Mouse (Mus musculus) thymus, adult 2 months (tissue): ENCODE measurements around the gene Fgf18. TPM values are rescaled to one million over a fixed set of nuclear protein-coding genes. Genes with fewer than 3 reads are reported as not detected.

Experiments used
- DNase-seq: peaks from one replicate; pipeline ENCODE4 v3.0.0; 2021
- H3K27ac ChIP-seq: fragments of 200-500 bp; 2 replicates; pipeline ENCODE4 v1.5.1; 2012; ENCODE audit warnings: low read length, control low read depth; ENCODE audit not compliant: control insufficient read depth, insufficient read depth
- H3K27me3 ChIP-seq: fragments of 200-500 bp; 2 replicates; pipeline ENCODE4 v1.6.1; 2012; ENCODE audit warnings: mild to moderate bottlenecking, low read length, moderate library complexity, mixed read lengths; ENCODE audit not compliant: control insufficient read depth, insufficient read depth
- H3K36me3 ChIP-seq: fragments of 200-500 bp; 2 replicates; pipeline ENCODE4 v1.6.1; 2012; ENCODE audit warnings: mild to moderate bottlenecking, low read length, moderate library complexity; ENCODE audit not compliant: control insufficient read depth, insufficient read depth
- H3K4me1 ChIP-seq: fragments of 200-500 bp; replicated peaks from 2 replicates; pipeline ENCODE4 v1.6.1; 2012; ENCODE audit warnings: low read length; ENCODE audit not compliant: control insufficient read depth, insufficient read depth
- H3K4me3 ChIP-seq: fragments of 200-500 bp; 2 replicates; pipeline ENCODE4 v1.5.1; 2012; ENCODE audit warnings: mild to moderate bottlenecking, low read length, control low read depth, moderate library complexity; ENCODE audit not compliant: control insufficient read depth, insufficient read depth
- CTCF ChIP-seq: fragments of 200-500 bp; IDR thresholded peaks from 2 replicates; pipeline ENCODE4 v1.5.1; 2012; ENCODE audit warnings: mild to moderate bottlenecking, control low read depth, low read length, moderate library complexity, borderline replicate concordance; ENCODE audit not compliant: control insufficient read depth, poor library complexity, insufficient read depth; ENCODE audit errors: extremely low read depth
- POLR2A ChIP-seq: fragments of 200-500 bp; IDR thresholded peaks from 2 replicates; pipeline ENCODE4 v1.6.1; 2012; ENCODE audit warnings: mild to moderate bottlenecking, low read length, control low read depth, moderate library complexity; ENCODE audit not compliant: control insufficient read depth, poor library complexity, insufficient read depth; ENCODE audit errors: extremely low read depth
- WGBS: fragments of 180-500 bp; shearing (Covaris S2); methylation state at CpG from one replicate; pipeline ENCODE4 v1.1.7; 2018; 5-methylcytosine and 5-hydroxymethylcytosine counted together
- polyA plus RNA-seq: library from polyadenylated mRNA; depleted of rRNA; stranded (reverse); fragments of >200 nt; gene quantifications from 2 replicates; pipeline ENCODE4 v1.2.3, GENCODE M21; 2012

The Fgf18 gene
- polyA plus RNA-seq, 1 experiment, result 0.15 TPM

DNA sequence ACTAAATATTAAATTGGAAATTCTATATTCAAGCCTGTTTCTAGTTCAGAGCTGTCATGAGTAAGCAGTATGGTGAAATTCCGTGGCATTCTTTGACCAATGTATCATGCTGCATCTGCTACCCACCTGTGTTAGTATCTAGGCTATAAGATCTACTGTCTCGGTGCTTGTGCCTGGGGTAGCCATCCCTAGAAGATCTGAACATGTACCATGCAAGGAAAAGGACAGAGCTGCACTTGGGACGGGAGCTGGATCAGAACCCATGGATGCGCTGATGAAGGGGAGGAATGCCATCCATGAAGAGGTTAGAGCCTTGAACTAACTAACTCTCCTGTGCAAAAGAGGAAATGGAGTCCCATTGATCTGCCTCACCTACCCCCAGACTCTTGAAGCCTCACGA lies 8.5 kb downstream of the Fgf18 start:
- no peak for TF ChIP-seq POLR2A
- no peak for TF ChIP-seq CTCF
- Histone ChIP-seq H3K27ac (no peak overlapping the region), H3K4me1 (no peaks in the 10 kb centered on the region), H3K27me3 (no peaks in the 10 kb centered on the region), H3K36me3 (no peaks in the 10 kb centered on the region), H3K4me3 (no peak overlapping the region)
- WGBS, result 87% methylated on average over 5 of the region's 5 CpGs
- DNase-seq, result no peak

GRCm38 (mm10) chr11:33134391-33134986 lies 12.7 kb downstream of the Fgf18 start:
- no peak for TF ChIP-seq POLR2A
- no peak for TF ChIP-seq CTCF
- Histone ChIP-seq H3K27me3 (no peaks in the 10 kb centered on the region), H3K36me3 (no peaks in the 10 kb centered on the region), H3K4me3 (no peak overlapping the region), H3K27ac (no peak overlapping the region), H3K4me1 (no peaks in the 10 kb centered on the region)
- 92% methylated on average over 8 of the region's 8 CpGs for WGBS
- no peak for DNase-seq

- Histone ChIP-seq H3K27ac (no peak overlapping the region), H3K36me3 (no peaks in the 10 kb centered on the region), H3K4me3 (no peak overlapping the region), H3K27me3 (no peaks in the 10 kb centered on the region), H3K4me1 (no peaks in the 10 kb centered on the region)
- TF ChIP-seq CTCF (no peak), POLR2A (no peak)
- no peak for DNase-seq
- WGBS, result 66% methylated on average over 8 of the region's 8 CpGs
Observed at GRCm38 (mm10) chr11:33132619-33133338, 14.4 kb downstream of the Fgf18 start.

DNA sequence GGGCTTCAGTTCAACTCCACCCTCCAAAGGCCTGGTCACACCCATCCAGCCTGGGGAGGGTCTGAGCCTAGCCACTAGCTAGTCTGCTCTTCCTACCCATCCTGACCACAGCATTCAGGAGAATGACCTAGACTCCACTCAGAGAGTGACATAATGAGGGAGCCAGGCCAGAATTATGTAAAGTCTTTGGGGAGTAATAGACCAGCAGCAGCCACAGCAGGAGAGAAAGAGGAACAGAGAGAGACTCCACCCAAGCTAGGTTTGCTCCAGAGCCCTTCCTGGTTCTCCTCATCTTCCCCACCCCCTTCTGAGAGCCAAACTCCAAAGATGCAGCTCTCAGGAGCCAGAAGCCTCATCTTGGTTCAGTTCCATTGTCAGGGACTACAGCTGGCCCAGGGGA lies 20.1 kb downstream of the Fgf18 start:
- Histone ChIP-seq H3K36me3 (no peaks in the 10 kb centered on the region), H3K27ac (no peak overlapping the region), H3K4me3 (no peak overlapping the region), H3K4me1 (no peaks in the 10 kb centered on the region), H3K27me3 (peaks cover 8% of the 10 kb centered on the region)
- TF ChIP-seq POLR2A, result no peak
- no peak for TF ChIP-seq CTCF
- DNase-seq, result no peak

DNA sequence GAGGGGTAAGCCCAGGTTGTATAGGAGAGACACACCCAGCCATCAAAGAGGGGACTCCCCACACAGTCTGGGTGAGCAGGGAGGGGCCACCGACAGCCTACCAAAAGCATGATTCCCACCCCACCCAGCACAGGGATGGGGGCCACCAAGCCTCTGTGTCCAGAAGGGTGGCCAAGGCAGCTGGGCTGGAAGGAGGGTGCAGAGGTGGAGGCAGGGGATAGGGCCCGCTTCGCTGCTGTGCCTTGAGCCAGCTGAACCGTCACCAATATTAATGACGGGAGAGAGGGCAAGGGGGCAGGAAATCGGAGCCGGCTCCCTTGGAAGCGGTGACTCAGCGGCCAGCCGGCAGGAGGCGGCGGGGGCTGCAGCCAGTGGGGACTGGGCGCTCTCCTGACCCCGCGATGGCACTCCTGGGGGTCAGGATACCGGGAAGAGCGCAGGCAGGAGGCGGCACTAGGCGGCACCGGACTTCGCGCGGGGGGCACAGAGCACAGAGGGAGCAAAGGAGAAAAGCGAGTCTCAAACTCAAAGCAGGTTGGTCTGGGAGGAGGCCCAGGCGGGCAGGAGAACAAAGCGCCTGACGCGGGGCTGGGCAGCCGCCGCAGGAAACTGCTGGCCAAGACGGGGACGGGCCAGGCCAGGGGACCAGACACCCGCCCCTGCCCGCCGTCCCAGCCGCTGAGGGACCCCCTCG lies 24.5 kb downstream of the Fgf18 start:
- 6% methylated on average over 37 of the region's 37 CpGs for WGBS
- no peak for DNase-seq
- Histone ChIP-seq H3K36me3 (no peaks in the 10 kb centered on the region), H3K4me1 (no peaks in the 10 kb centered on the region), H3K4me3 (no peak overlapping the region), H3K27ac (no peak overlapping the region), H3K27me3 (peaks cover 8% of the 10 kb centered on the region)
- TF ChIP-seq POLR2A (no peak), CTCF (no peak)

GRCm38 (mm10) chr11:33119556-33119955 lies 27.6 kb downstream of the Fgf18 start:
- H3K27ac ChIP-seq, result no peak overlapping the region
- no peak for DNase-seq
- H3K4me1 ChIP-seq, result no peaks in the 10 kb centered on the region
- WGBS, result 86% methylated on average over 8 of the region's 8 CpGs
- peaks cover 8% of the 10 kb centered on the region for H3K27me3 ChIP-seq
- H3K36me3 ChIP-seq, result no peaks in the 10 kb centered on the region
- H3K4me3 ChIP-seq, result no peak overlapping the region
- TF ChIP-seq POLR2A (no peak), CTCF (no peak)
